Mouse (Mus musculus) kidney, adult 9 months (tissue): ENCODE results near the gene Lrrc7.
"Not testable (repeated sequence)": the region's sequence is repeated elsewhere in the genome, so short reads cannot be mapped to it uniquely, and the experiment has no call there.

ENCODE experiments used
- DNase-seq: peaks from one replicate; pipeline ENCODE4 v3.0.0; 2022

Lrrc7 gene

GRCm38 (mm10) chr3:158164452-158164851 is 397.6 kb downstream of the Lrrc7 start:
- no peak for DNase-seq

GRCm38 (mm10) chr3:158163127-158163526 is 398.9 kb downstream of the Lrrc7 start:
- DNase-seq, result no peak

- DNase-seq, result no peak
Measured at GRCm38 (mm10) chr3:158161924-158162490, 400.0 kb downstream of the Lrrc7 start.

- DNase-seq, result no peak
Measured at GRCm38 (mm10) chr3:158155515-158156286, 406.3 kb downstream of the Lrrc7 start.

GRCm38 (mm10) chr3:158154134-158154533 is 407.9 kb downstream of the Lrrc7 start:
- no peak for DNase-seq

GRCm38 (mm10) chr3:158148998-158149397 is 413.0 kb downstream of the Lrrc7 start:
- DNase-seq, result no peak

GRCm38 (mm10) chr3:158140629-158141028 is 421.4 kb downstream of the Lrrc7 start:
- peak; percentile 11 for DNase-seq

GRCm38 (mm10) chr3:158137796-158138195 is 424.2 kb downstream of the Lrrc7 start:
- peak; percentile 6 for DNase-seq

GRCm38 (mm10) chr3:158131672-158132071 is 430.3 kb downstream of the Lrrc7 start:
- no peak for DNase-seq

GRCm38 (mm10) chr3:158131233-158131632 is 430.8 kb downstream of the Lrrc7 start:
- no peak for DNase-seq

- DNase-seq, result no peak
Measured at GRCm38 (mm10) chr3:158122899-158123298, 439.1 kb downstream of the Lrrc7 start.

- DNase-seq, result no peak
Measured at GRCm38 (mm10) chr3:158105260-158105659, 456.8 kb downstream of the Lrrc7 start.

- peak; percentile 4 for DNase-seq
Measured at GRCm38 (mm10) chr3:158103467-158103866, 458.6 kb downstream of the Lrrc7 start.

- DNase-seq, result not testable (repeated sequence)
Measured at GRCm38 (mm10) chr3:158102530-158102929, 459.5 kb downstream of the Lrrc7 start.

GRCm38 (mm10) chr3:158102043-158102442 is 460.0 kb downstream of the Lrrc7 start:
- DNase-seq, result not testable (repeated sequence)

GRCm38 (mm10) chr3:158093919-158094318 is 468.1 kb downstream of the Lrrc7 start:
- no peak for DNase-seq

GRCm38 (mm10) chr3:158091601-158092000 is 470.4 kb downstream of the Lrrc7 start:
- DNase-seq, result no peak

GRCm38 (mm10) chr3:158077828-158078227 is 484.2 kb downstream of the Lrrc7 start:
- DNase-seq, result no peak

GRCm38 (mm10) chr3:158077380-158077772 is 484.6 kb downstream of the Lrrc7 start:
- no peak for DNase-seq

- DNase-seq, result peak; percentile 40
Measured at GRCm38 (mm10) chr3:158076685-158077379, 485.2 kb downstream of the Lrrc7 start.

GRCm38 (mm10) chr3:158075004-158075403 is 487.0 kb downstream of the Lrrc7 start:
- no peak for DNase-seq

GRCm38 (mm10) chr3:158068613-158069263 is 493.3 kb downstream of the Lrrc7 start:
- no peak for DNase-seq

GRCm38 (mm10) chr3:158067916-158068315 is 494.1 kb downstream of the Lrrc7 start:
- DNase-seq, result no peak
